Mouse (Mus musculus): ENCODE measurements around the gene Cramp1l. TPM values are rescaled to one million over a fixed set of nuclear protein-coding genes. Genes with fewer than 3 reads are reported as not detected.

Gene Cramp1l
- polyA plus RNA-seq, 1 experiment from 2014 or later = 6.2 TPM

- no peak overlapping the region for H3K27ac ChIP-seq
- H3K36me3 ChIP-seq = peaks cover 97% of the 10 kb centered on the region
- H3K4me3 ChIP-seq = no peak overlapping the region
- no peak for ATAC-seq (ENCODE audit: insufficient number of reproducible peaks, low FRiP score, low TSS enrichment, low read depth)
- H3K4me2 ChIP-seq = no peak overlapping the region
- H3K27me3 ChIP-seq = no peaks in the 10 kb centered on the region
- no peaks in the 10 kb centered on the region for H3K9me3 ChIP-seq
- no peak overlapping the region for H3K9ac ChIP-seq
- H3K4me1 ChIP-seq = no peaks in the 10 kb centered on the region
Measured at GRCm38 (mm10) chr17:24913984-24914383, 101.6 kb downstream of the Cramp1l start.

Other genes with a start within 250 kb of the Cramp1l start
- gene Meiob, start 211.5 kb downstream of the Cramp1l start, polyA plus RNA-seq (2015; fragmentation: Nextera tagmentation; extraction: Ambion mirVana) = not detected in 2 replicates
- gene Hagh, start 175.6 kb downstream of the Cramp1l start, polyA plus RNA-seq (2015; fragmentation: Nextera tagmentation; extraction: Ambion mirVana) = 37.7 and 43.3 TPM in 2 replicates
- 19.0 and 19.6 TPM in 2 replicates for gene Fahd1, start 165.4 kb downstream of the Cramp1l start, polyA plus RNA-seq (2015; fragmentation: Nextera tagmentation; extraction: Ambion mirVana)
- 0.29 and 0.58 TPM in 2 replicates for gene Igfals, start 149.8 kb downstream of the Cramp1l start, polyA plus RNA-seq (2015; fragmentation: Nextera tagmentation; extraction: Ambion mirVana)
- gene Nubp2, start 129.4 kb downstream of the Cramp1l start, polyA plus RNA-seq (2015; fragmentation: Nextera tagmentation; extraction: Ambion mirVana) = 47.7 and 49.6 TPM in 2 replicates
- gene Spsb3, start 129.1 kb downstream of the Cramp1l start, polyA plus RNA-seq (2015; fragmentation: Nextera tagmentation; extraction: Ambion mirVana) = 41.7 and 43.7 TPM in 2 replicates
- 27.4 and 29.9 TPM in 2 replicates for gene Eme2, start 120.7 kb downstream of the Cramp1l start, polyA plus RNA-seq (2015; fragmentation: Nextera tagmentation; extraction: Ambion mirVana)
- 81.9 and 86.9 TPM in 2 replicates for gene Mrps34, start 120.7 kb downstream of the Cramp1l start, polyA plus RNA-seq (2015; fragmentation: Nextera tagmentation; extraction: Ambion mirVana)
- 31.9 and 36.0 TPM in 2 replicates for gene Nme3, start 119.3 kb downstream of the Cramp1l start, polyA plus RNA-seq (2015; fragmentation: Nextera tagmentation; extraction: Ambion mirVana)
- gene Mapk8ip3, start 78.8 kb downstream of the Cramp1l start, polyA plus RNA-seq (2015; fragmentation: Nextera tagmentation; extraction: Ambion mirVana) = 29.5 and 30.6 TPM in 2 replicates
- 165 and 170 TPM in 2 replicates for gene Jpt2, start 55.1 kb downstream of the Cramp1l start, polyA plus RNA-seq (2015; fragmentation: Nextera tagmentation; extraction: Ambion mirVana)
- 14.9 and 17.0 TPM in 2 replicates for gene Ift140, start 297 bp upstream of the Cramp1l start, polyA plus RNA-seq (2015; fragmentation: Nextera tagmentation; extraction: Ambion mirVana)
- gene Tmem204, start 67.8 kb upstream of the Cramp1l start, polyA plus RNA-seq (2015; fragmentation: Nextera tagmentation; extraction: Ambion mirVana) = 22.3 and 25.3 TPM in 2 replicates
- gene Telo2, start 100.2 kb upstream of the Cramp1l start, polyA plus RNA-seq (2015; fragmentation: Nextera tagmentation; extraction: Ambion mirVana) = 39.1 and 41.6 TPM in 2 replicates
- gene Ptx4, start 105.0 kb upstream of the Cramp1l start, polyA plus RNA-seq (2015; fragmentation: Nextera tagmentation; extraction: Ambion mirVana) = 6.1 and 6.6 TPM in 2 replicates
- gene Clcn7, start 117.6 kb upstream of the Cramp1l start, polyA plus RNA-seq (2015; fragmentation: Nextera tagmentation; extraction: Ambion mirVana) = 25.2 and 26.4 TPM in 2 replicates
- 0.08 TPM in 1 of 2 replicates, not detected in the other for gene Ccdc154, start 146.7 kb upstream of the Cramp1l start, polyA plus RNA-seq (2015; fragmentation: Nextera tagmentation; extraction: Ambion mirVana)
- not detected in 2 replicates for gene Gm38655, start 159.7 kb upstream of the Cramp1l start, polyA plus RNA-seq (2015; fragmentation: Nextera tagmentation; extraction: Ambion mirVana)
- gene BC003965, start 168.8 kb upstream of the Cramp1l start, polyA plus RNA-seq (2015; fragmentation: Nextera tagmentation; extraction: Ambion mirVana) = 31.4 and 33.6 TPM in 2 replicates
- 9.1 and 9.9 TPM in 2 replicates for gene Unkl, start 172.6 kb upstream of the Cramp1l start, polyA plus RNA-seq (2015; fragmentation: Nextera tagmentation; extraction: Ambion mirVana)
- 34.9 and 41.6 TPM in 2 replicates for gene Gnptg, start 224.3 kb upstream of the Cramp1l start, polyA plus RNA-seq (2015; fragmentation: Nextera tagmentation; extraction: Ambion mirVana)
- gene Tsr3, start 224.4 kb upstream of the Cramp1l start, polyA plus RNA-seq (2015; fragmentation: Nextera tagmentation; extraction: Ambion mirVana) = 45.2 and 50.8 TPM in 2 replicates
- 0.46 and 0.61 TPM in 2 replicates for gene Baiap3, start 240.6 kb upstream of the Cramp1l start, polyA plus RNA-seq (2015; fragmentation: Nextera tagmentation; extraction: Ambion mirVana)

All from limb, embryonic 15.5 days (tissue).